Mouse (Mus musculus): ENCODE data around the gene Rexo2.

- TF ChIP-seq CTCF (IDR thresholded peaks at IDR 0.05; ENCODE audit: low read depth), result no peak
- TF ChIP-seq EP300 (IDR thresholded peaks at IDR 0.05; ENCODE audit: low read depth), result no peak
Observed at GRCm38 (mm10) chr9:48459391-48459790, 21.0 kb downstream of the Rexo2 start.
